In genomic region chr4:126752608-126753141, GRCm38 (mm10) we compare ENCODE assay signal across 9 mouse cellular contexts. TPM values are rescaled to one million over a fixed set of nuclear protein-coding genes. Genes with fewer than 3 reads are reported as not detected.
DNase-seq lines count a peak whose midpoint lies in the region; ATAC-seq and TF ChIP-seq lines count a peak whose summit lies in the region.
"Had no signal": no experiment of that assay in that cellular context is flagged by ENCODE, and none has a peak within 500 bp of the region (broad histone marks: within the 10 kb centered on the region; RNA-seq: fewer than 3 reads in every experiment).

No protein-coding gene starts in this region.

- peak overlapping the region; percentile 97 for H3K4me2 ChIP-seq in hindbrain, embryonic 13.5 days
- peak overlapping the region; percentile 91 for H3K4me2 ChIP-seq in stomach, postnatal 0 days (replicated peaks; ENCODE audit: low read depth)

- DNase-seq in adrenal gland, postnatal 14 days: peak; percentile 49
- DNase-seq in adrenal gland, adult 18-20 months (ENCODE audit: low spot score in 2 of 2): no peak
- DNase-seq in liver, adult 2 months (ENCODE audit: extremely low read depth, low read depth, low spot score): no peak
- no peak for DNase-seq in liver
- peak; percentile 68 to 72 for DNase-seq in cerebellum, postnatal 25 days
- peak; percentile 27 for DNase-seq in stomach, postnatal 0 days (ENCODE audit: low spot score)

- H3K79me2 ChIP-seq in liver, adult 2 months (ENCODE audit: control insufficient read depth, insufficient read depth, low read length): no peaks in the 10 kb centered on the region; the same call in 1 of the 2 replicates

- no peak for TF ChIP-seq CTCF in liver, adult 2 months (IDR thresholded peaks at IDR 0.05; ENCODE audit: low read depth, low read length)
- no peak for TF ChIP-seq CTCF in stomach, postnatal 0 days (IDR thresholded peaks at IDR 0.05; ENCODE audit: low read depth)

- TF ChIP-seq EP300 in stomach, postnatal 0 days (optimal IDR thresholded peaks at IDR 0.05): no peak

- no peaks in the 10 kb centered on the region for H3K9me3 ChIP-seq in hindbrain, embryonic 13.5 days
- H3K9me3 ChIP-seq in megakaryocyte, embryonic 14.5 days: no peaks in the 10 kb centered on the region
- no peaks in the 10 kb centered on the region for H3K9me3 ChIP-seq in stomach, postnatal 0 days (ENCODE audit: control insufficient read depth, low read length)

- no peaks in the 10 kb centered on the region for H3K36me3 ChIP-seq in liver, adult 2 months (ENCODE audit: control insufficient read depth, insufficient read depth, low read length)
- H3K36me3 ChIP-seq in hindbrain, embryonic 13.5 days: peaks cover 31% of the 10 kb centered on the region
- H3K36me3 ChIP-seq in megakaryocyte, embryonic 14.5 days (replicated peaks; ENCODE audit: low read length): peaks cover 44% of the 10 kb centered on the region
- H3K36me3 ChIP-seq in stomach, postnatal 0 days (ENCODE audit: control insufficient read depth, insufficient read depth, low read length): peaks cover 8% of the 10 kb centered on the region; the same call in 1 of the 2 replicates

- under 1% methylated on average over 23 of the region's 23 CpGs for WGBS in liver, adult 2 months
- WGBS in hindbrain, embryonic 13.5 days: under 1% methylated on average over 23 of the region's 23 CpGs
- WGBS in stomach, postnatal 0 days: under 1% methylated on average over 23 of the region's 23 CpGs

- H3K27me3 ChIP-seq in liver, adult 2 months (ENCODE audit: control insufficient read depth, insufficient read depth, low read length): no peaks in the 10 kb centered on the region
- H3K27me3 ChIP-seq in hindbrain, embryonic 13.5 days: no peaks in the 10 kb centered on the region
- no peaks in the 10 kb centered on the region for H3K27me3 ChIP-seq in megakaryocyte, embryonic 14.5 days (replicated peaks)
- no peaks in the 10 kb centered on the region for H3K27me3 ChIP-seq in stomach, postnatal 0 days (ENCODE audit: control insufficient read depth, insufficient read depth, low read length)

- ATAC-seq in hindbrain, embryonic 13.5 days (ENCODE audit: low FRiP score): peak; percentile 0; the same call in 1 of the 2 replicates
- ATAC-seq in stomach, postnatal 0 days (ENCODE audit: low FRiP score, low TSS enrichment): no peak

- no peak for TF ChIP-seq POLR2A in liver, adult 2 months (IDR thresholded peaks at IDR 0.05; ENCODE audit: extremely low read depth, insufficient read depth, low read length)

- peak overlapping the region; percentile 75 for H3K9ac ChIP-seq in liver, adult 2 months (ENCODE audit: low read depth, low read length)
- H3K9ac ChIP-seq in hindbrain, embryonic 13.5 days: peak overlapping the region; percentile 90
- peak overlapping the region; percentile 80 for H3K9ac ChIP-seq in stomach, postnatal 0 days (ENCODE audit: low read length)

- no peak overlapping the region for H3K27ac ChIP-seq in liver, adult 2 months (replicated peaks; ENCODE audit: insufficient read depth, low read depth, low read length)
- peak overlapping the region; percentile 98 for H3K27ac ChIP-seq in hindbrain, embryonic 13.5 days
- peak overlapping the region; percentile 94; the same call in 1 of the 2 replicates for H3K27ac ChIP-seq in stomach, postnatal 0 days (replicated peaks)

- peak overlapping the region; percentile 82 for H3K4me3 ChIP-seq in liver, adult 2 months (ENCODE audit: insufficient read depth, low read depth, low read length)
- peak overlapping the region; percentile 69 for H3K4me3 ChIP-seq in hindbrain, embryonic 13.5 days
- H3K4me3 ChIP-seq in megakaryocyte, embryonic 14.5 days (replicated peaks): peak overlapping the region; percentile 99
- H3K4me3 ChIP-seq in stomach, postnatal 0 days (ENCODE audit: low read depth, low read length): peak overlapping the region; percentile 89

- peaks cover 6% of the 10 kb centered on the region for H3K4me1 ChIP-seq in liver, adult 2 months (ENCODE audit: control insufficient read depth, insufficient read depth, low read length)
- peaks cover 65% of the 10 kb centered on the region for H3K4me1 ChIP-seq in hindbrain, embryonic 13.5 days (replicated peaks)
- peaks cover 63% of the 10 kb centered on the region for H3K4me1 ChIP-seq in megakaryocyte, embryonic 14.5 days
- peaks cover 7% of the 10 kb centered on the region; the same call in 1 of the 2 replicates for H3K4me1 ChIP-seq in stomach, postnatal 0 days (replicated peaks; ENCODE audit: control insufficient read depth, insufficient read depth)

RNA-seq across cellular contexts. Expression of gene Ncdn, which starts 0.6 kb away (rescaled TPM):
- total RNA-seq in adrenal gland, postnatal 14 days (2021): 23.8 and 30.8 TPM in 2 replicates
- total RNA-seq in adrenal gland, adult 18-20 months (2021): 10 to 100 TPM; 32.6 to 34.3 TPM
- 2.4 and 4.2 TPM in 2 replicates for total RNA-seq in liver, adult 2 months (2014; rRNA removed)
- 10.0 and 12.8 TPM in 2 replicates for polyA plus RNA-seq in liver, adult 2 months (2012; rRNA removed)
- 83.8 and 90.2 TPM in 2 replicates for polyA plus RNA-seq in hindbrain, embryonic 13.5 days (2015; fragmentation: Nextera tagmentation; extraction: Ambion mirVana)
- polyA plus RNA-seq in megakaryocyte, embryonic 14.5 days (2012; ENCODE audit: insufficient read depth, low replicate concordance): 33.6 and 37.4 TPM in 2 replicates
- polyA plus RNA-seq in stomach, postnatal 0 days (2015; fragmentation: Nextera tagmentation; extraction: Ambion mirVana): 13.4 and 14.5 TPM in 2 replicates

RNA-seq across cellular contexts. Expression of gene AU040320, which starts 0.7 kb away (rescaled TPM):
- 28.9 and 32.4 TPM in 2 replicates for total RNA-seq in adrenal gland, postnatal 14 days (2021)
- 10 to 100 TPM; 33.9 to 39.0 TPM for total RNA-seq in adrenal gland, adult 18-20 months (2021)
- total RNA-seq in liver, adult 2 months (2014; rRNA removed): 8.9 and 12.8 TPM in 2 replicates
- 13.0 and 13.7 TPM in 2 replicates for polyA plus RNA-seq in liver, adult 2 months (2012; rRNA removed)
- polyA plus RNA-seq in hindbrain, embryonic 13.5 days (2015; fragmentation: Nextera tagmentation; extraction: Ambion mirVana): 40.0 and 40.3 TPM in 2 replicates
- 18.6 and 47.8 TPM in 2 replicates for polyA plus RNA-seq in megakaryocyte, embryonic 14.5 days (2012; ENCODE audit: insufficient read depth, low replicate concordance)
- 18.2 and 20.2 TPM in 2 replicates for polyA plus RNA-seq in stomach, postnatal 0 days (2015; fragmentation: Nextera tagmentation; extraction: Ambion mirVana)

RNA-seq across cellular contexts. Expression of gene Tfap2e, which starts 16.6 kb away (rescaled TPM):
- total RNA-seq in adrenal gland, postnatal 14 days (2021): not detected in 2 replicates
- total RNA-seq in adrenal gland, adult 18-20 months (2021): not detected
- total RNA-seq in liver, adult 2 months (2014; rRNA removed): not detected in 2 replicates
- not detected in 2 replicates for polyA plus RNA-seq in liver, adult 2 months (2012; rRNA removed)
- polyA plus RNA-seq in hindbrain, embryonic 13.5 days (2015; fragmentation: Nextera tagmentation; extraction: Ambion mirVana): 0.38 and 0.54 TPM in 2 replicates
- polyA plus RNA-seq in megakaryocyte, embryonic 14.5 days (2012; ENCODE audit: insufficient read depth, low replicate concordance): not detected in 2 replicates
- polyA plus RNA-seq in stomach, postnatal 0 days (2015; fragmentation: Nextera tagmentation; extraction: Ambion mirVana): 0.80 and 1.0 TPM in 2 replicates
- total RNA-seq: heart, postnatal 36 days had no signal

Comparison
In these comparisons a context has a peak if more than half of its experiments do, and no peak if none do; other contexts are left out.
1. DNase-seq: peak in adrenal gland, postnatal 14 days (single experiment), cerebellum, postnatal 25 days (2 of 2) and stomach, postnatal 0 days (single experiment); none in adrenal gland, adult 18-20 months (0 of 2), liver, adult 2 months (single experiment) and liver (single experiment).
2. Peak in every context shown above with its lines, with median percentiles within 50 percentile points of each other: H3K4me3 ChIP-seq and H3K9ac ChIP-seq.